Mouse (Mus musculus) neural tube, embryonic 12.5 days (tissue): ENCODE measurements around the gene Cryzl2. TPM values are rescaled to one million over a fixed set of nuclear protein-coding genes. Genes with fewer than 3 reads are reported as not detected.

Experiments
- ATAC-seq: fragments of 200-750 bp; cut with Nextera tagmentation; 2 replicates; pipeline ENCODE4 v1.8.0; 2017; ENCODE audit warnings: low read depth, mild to moderate bottlenecking, moderate TSS enrichment, moderate library complexity; ENCODE audit not compliant: low FRiP score
- H3K27ac ChIP-seq: fragments of 300-500 bp; sonication (generic); 2 replicates; pipeline ENCODE4 v1.5.1; 2016
- H3K27me3 ChIP-seq: fragments of 300-500 bp; sonication (generic); replicated peaks from 2 replicates; pipeline ENCODE4 v1.6.1; 2016; ENCODE audit warnings: mild to moderate bottlenecking
- H3K36me3 ChIP-seq: fragments of 300-500 bp; sonication (generic); 2 replicates; pipeline ENCODE4 v1.6.1; 2016; ENCODE audit warnings: mild to moderate bottlenecking
- H3K4me1 ChIP-seq: fragments of 300-500 bp; sonication (generic); 2 replicates; pipeline ENCODE4 v1.6.1; 2016
- H3K4me2 ChIP-seq: fragments of 300-500 bp; sonication (generic); replicated peaks from 2 replicates; pipeline ENCODE4 v1.6.1; 2016; ENCODE audit warnings: mild to moderate bottlenecking
- H3K4me3 ChIP-seq: fragments of 300-500 bp; sonication (generic); 2 replicates; pipeline ENCODE4 v1.5.1; 2016
- H3K9ac ChIP-seq: fragments of 300-500 bp; sonication (generic); 2 replicates; pipeline ENCODE4 v1.6.1; 2016; ENCODE audit warnings: mild to moderate bottlenecking
- H3K9me3 ChIP-seq: fragments of 300-500 bp; sonication (generic); 2 replicates; pipeline ENCODE4 v1.6.1; 2016; ENCODE audit warnings: mild to moderate bottlenecking
- WGBS: fragments of 180-500 bp; shearing (Covaris S2); methylation state at CpG from one replicate; pipeline ENCODE4 v1.1.7; 2016; 5-methylcytosine and 5-hydroxymethylcytosine counted together
- polyA plus RNA-seq: library from polyadenylated mRNA; unstranded; fragments of >200 nt; fragmentation: Nextera tagmentation; extraction: Ambion mirVana; gene quantifications from 2 replicates; pipeline ENCODE4 v1.2.1, GENCODE M21; 2016

Gene Cryzl2
- polyA plus RNA-seq, 1 experiment from 2014 or later: 9.0 TPM

- no peak overlapping the region for H3K4me2 ChIP-seq
- H3K36me3 ChIP-seq: no peaks in the 10 kb centered on the region
- no peak overlapping the region for H3K27ac ChIP-seq
- no peaks in the 10 kb centered on the region for H3K27me3 ChIP-seq
- H3K4me3 ChIP-seq: no peak overlapping the region
- no peaks in the 10 kb centered on the region for H3K9me3 ChIP-seq
- no peaks in the 10 kb centered on the region; the same call in 1 of the 2 replicates for H3K4me1 ChIP-seq
- 0 out of 2 replicates have a peak, but pooled peaks have one; percentile 33 for ATAC-seq
- WGBS: 90% methylated on average over 1 of the region's 1 CpGs
- H3K9ac ChIP-seq: no peak overlapping the region
These were observed 42.3 kb downstream of the Cryzl2 start for GRCm38 (mm10) chr1:157500657-157501056.

GRCm38 (mm10) chr1:157501352-157501945 lies 43.1 kb downstream of the Cryzl2 start:
- H3K27ac ChIP-seq: no peak overlapping the region
- peak; percentile 60; the same call in 1 of the 2 replicates for ATAC-seq
- 87% methylated on average over 6 of the region's 6 CpGs for WGBS

GRCm38 (mm10) chr1:157503071-157503470 lies 44.7 kb downstream of the Cryzl2 start:
- no peak overlapping the region for H3K4me3 ChIP-seq
- 69% methylated on average over 6 of the region's 6 CpGs for WGBS
- no peaks in the 10 kb centered on the region for H3K9me3 ChIP-seq
- no peak overlapping the region for H3K27ac ChIP-seq
- H3K9ac ChIP-seq: no peak overlapping the region
- H3K36me3 ChIP-seq: no peaks in the 10 kb centered on the region
- H3K4me1 ChIP-seq: peaks cover 8% of the 10 kb centered on the region; the same call in 1 of the 2 replicates
- no peak for ATAC-seq
- no peak overlapping the region for H3K4me2 ChIP-seq
- no peaks in the 10 kb centered on the region for H3K27me3 ChIP-seq

More at GRCm38 (mm10) chr1:157501352-157501945, 43.1 kb downstream of the Cryzl2 start:
- no peak overlapping the region for H3K4me3 ChIP-seq
- H3K9me3 ChIP-seq: no peaks in the 10 kb centered on the region
- no peaks in the 10 kb centered on the region for H3K36me3 ChIP-seq
- no peak overlapping the region for H3K9ac ChIP-seq
- no peaks in the 10 kb centered on the region for H3K27me3 ChIP-seq
- H3K4me2 ChIP-seq: no peak overlapping the region
- no peaks in the 10 kb centered on the region; the same call in 1 of the 2 replicates for H3K4me1 ChIP-seq

- Histone ChIP-seq H3K9me3 (no peaks in the 10 kb centered on the region), H3K27ac (no peak within 1 kb of the TSS), H3K4me1 (peaks cover 12% of the 10 kb centered on the region), H3K4me3 (no peak within 1 kb of the TSS), H3K4me2 (no peak within 1 kb of the TSS; the same call in 1 of the 2 replicates), H3K9ac (no peak within 1 kb of the TSS), H3K27me3 (0 out of 2 replicates have a peak, but pooled peaks cover 4% of the 10 kb centered on the region), H3K36me3 (no peaks in the 10 kb centered on the region)
- 14% methylated on average over 5 of the region's 5 CpGs for WGBS
- ATAC-seq: no peak
These were observed 48.1 kb downstream of the Cryzl2 start, which contains the start of gene Sec16b for GRCm38 (mm10) chr1:157506522-157506921. Sec16b (plus strand) TSS chr1:157506728.

- Histone ChIP-seq H3K27ac (no peak overlapping the region), H3K4me1 (peaks cover 12% of the 10 kb centered on the region), H3K9ac (no peak overlapping the region), H3K9me3 (no peaks in the 10 kb centered on the region), H3K27me3 (0 out of 2 replicates have a peak, but pooled peaks cover 4% of the 10 kb centered on the region), H3K4me2 (no peak overlapping the region; the same call in 1 of the 2 replicates), H3K36me3 (no peaks in the 10 kb centered on the region), H3K4me3 (no peak overlapping the region)
- peak; percentile 53; the same call in 1 of the 2 replicates for ATAC-seq
- 27% methylated on average over 4 of the region's 4 CpGs for WGBS
These were observed 48.7 kb downstream of the Cryzl2 start for GRCm38 (mm10) chr1:157506995-157507595.

GRCm38 (mm10) chr1:157507814-157508213 lies 49.4 kb downstream of the Cryzl2 start:
- H3K4me1 ChIP-seq: peaks cover 12% of the 10 kb centered on the region
- H3K27ac ChIP-seq: no peak overlapping the region
- H3K27me3 ChIP-seq: 0 out of 2 replicates have a peak, but pooled peaks cover 4% of the 10 kb centered on the region
- WGBS: 50% methylated on average over 5 of the region's 5 CpGs
- H3K4me3 ChIP-seq: no peak overlapping the region
- no peaks in the 10 kb centered on the region for H3K9me3 ChIP-seq
- H3K4me2 ChIP-seq: no peak overlapping the region
- no peak for ATAC-seq
- no peak overlapping the region for H3K9ac ChIP-seq
- H3K36me3 ChIP-seq: no peaks in the 10 kb centered on the region

GRCm38 (mm10) chr1:157512690-157513448 lies 54.5 kb downstream of the Cryzl2 start:
- 0 out of 2 replicates have a peak, but pooled peaks cover 4% of the 10 kb centered on the region for H3K27me3 ChIP-seq
- H3K9ac ChIP-seq: no peak overlapping the region
- H3K4me1 ChIP-seq: peaks cover 6% of the 10 kb centered on the region
- H3K27ac ChIP-seq: no peak overlapping the region
- no peak overlapping the region for H3K4me2 ChIP-seq
- 74% methylated on average over 11 of the region's 11 CpGs for WGBS
- ATAC-seq: no peak
- H3K36me3 ChIP-seq: no peaks in the 10 kb centered on the region
- H3K4me3 ChIP-seq: no peak overlapping the region
- H3K9me3 ChIP-seq: no peaks in the 10 kb centered on the region

- H3K4me1 ChIP-seq: peaks cover 5% of the 10 kb centered on the region
- 0 out of 2 replicates have a peak, but pooled peaks cover 4% of the 10 kb centered on the region for H3K27me3 ChIP-seq
- no peak for ATAC-seq
- H3K4me2 ChIP-seq: no peak overlapping the region
- H3K4me3 ChIP-seq: no peak overlapping the region
- no peak overlapping the region for H3K9ac ChIP-seq
- H3K36me3 ChIP-seq: no peaks in the 10 kb centered on the region
- H3K27ac ChIP-seq: no peak overlapping the region
- WGBS: 87% methylated on average over 9 of the region's 9 CpGs
- H3K9me3 ChIP-seq: no peaks in the 10 kb centered on the region
These were observed 55.2 kb downstream of the Cryzl2 start for GRCm38 (mm10) chr1:157513559-157513958.

- Histone ChIP-seq H3K27ac (no peak overlapping the region), H3K9ac (no peak overlapping the region), H3K27me3 (0 out of 2 replicates have a peak, but pooled peaks cover 4% of the 10 kb centered on the region), H3K4me3 (no peak overlapping the region), H3K4me2 (no peak overlapping the region), H3K4me1 (peaks cover 5% of the 10 kb centered on the region), H3K9me3 (no peaks in the 10 kb centered on the region), H3K36me3 (no peaks in the 10 kb centered on the region)
- WGBS: 80% methylated on average over 4 of the region's 4 CpGs
- no peak for ATAC-seq
These were observed 55.9 kb downstream of the Cryzl2 start for GRCm38 (mm10) chr1:157514298-157514697.

- Histone ChIP-seq H3K9ac (no peak overlapping the region), H3K4me1 (no peaks in the 10 kb centered on the region), H3K27me3 (no peaks in the 10 kb centered on the region), H3K4me2 (no peak overlapping the region), H3K27ac (no peak overlapping the region), H3K4me3 (no peak overlapping the region), H3K36me3 (no peaks in the 10 kb centered on the region), H3K9me3 (no peaks in the 10 kb centered on the region)
- 86% methylated on average over 8 of the region's 8 CpGs for WGBS
- no peak for ATAC-seq
These were observed 58.7 kb downstream of the Cryzl2 start for GRCm38 (mm10) chr1:157516838-157517808.

GRCm38 (mm10) chr1:157518111-157518523 lies 59.7 kb downstream of the Cryzl2 start:
- Histone ChIP-seq H3K9me3 (no peaks in the 10 kb centered on the region), H3K4me1 (no peaks in the 10 kb centered on the region), H3K27me3 (no peaks in the 10 kb centered on the region), H3K27ac (no peak overlapping the region), H3K36me3 (no peaks in the 10 kb centered on the region), H3K4me2 (no peak overlapping the region), H3K4me3 (no peak overlapping the region), H3K9ac (no peak overlapping the region)
- WGBS: 51% methylated on average over 4 of the region's 4 CpGs
- no peak for ATAC-seq
